Mouse (Mus musculus) lung, adult 2 months (tissue): ENCODE results near the gene Naa50.

Experiments used
- CTCF ChIP-seq: fragments of 200-500 bp; IDR thresholded peaks from 2 replicates; pipeline ENCODE4 v1.5.1; 2011; ENCODE audit warnings: mild to moderate bottlenecking, low read length, control low read depth; ENCODE audit not compliant: insufficient read depth
- POLR2A ChIP-seq: fragments of 200-500 bp; IDR thresholded peaks from 2 replicates; pipeline ENCODE4 v1.6.1; 2011; ENCODE audit warnings: low read depth, mild to moderate bottlenecking, control low read depth, low read length, borderline replicate concordance; ENCODE audit errors: extremely low read depth

GRCm38 (mm10) chr16:44212703-44213102, 73.1 kb downstream of the Naa50 start:
- TF ChIP-seq CTCF (no peak), POLR2A (no peak)
